ENCODE assay signal across 8 mouse cellular contexts in genomic region chr6:90550161-90550912, GRCm38 (mm10). TPM values are rescaled to one million over a fixed set of nuclear protein-coding genes. Genes with fewer than 3 reads are reported as not detected.
DNase-seq lines count a peak whose midpoint lies in the region; ATAC-seq lines count a peak whose summit lies in the region.

No protein-coding gene starts in this region.

- H3K4me2 ChIP-seq in embryonic facial prominence, embryonic 13.5 days: peak overlapping the region; percentile 50
- H3K4me2 ChIP-seq in heart, embryonic 13.5 days: peak overlapping the region; percentile 68

- peak overlapping the region; percentile 36; the same call in 1 of the 2 replicates for H3K9ac ChIP-seq in embryonic facial prominence, embryonic 13.5 days
- peak overlapping the region; percentile 45 for H3K9ac ChIP-seq in heart, embryonic 13.5 days

- H3K4me3 ChIP-seq in embryonic facial prominence, embryonic 13.5 days: peak overlapping the region; percentile 24
- H3K4me3 ChIP-seq in heart, embryonic 13.5 days: peak overlapping the region; percentile 37

- ATAC-seq in embryonic facial prominence, embryonic 13.5 days (ENCODE audit: insufficient number of reproducible peaks, insufficient read depth, low FRiP score, low TSS enrichment, low read depth): no peak
- no peak; the same call in 1 of the 2 replicates for ATAC-seq in heart, embryonic 13.5 days (ENCODE audit: extremely low read depth, insufficient number of reproducible peaks, low FRiP score, low TSS enrichment)

- no peaks in the 10 kb centered on the region for H3K9me3 ChIP-seq in embryonic facial prominence, embryonic 13.5 days
- no peaks in the 10 kb centered on the region for H3K9me3 ChIP-seq in heart, embryonic 13.5 days

- no peaks in the 10 kb centered on the region for H3K27me3 ChIP-seq in embryonic facial prominence, embryonic 13.5 days
- H3K27me3 ChIP-seq in heart, embryonic 13.5 days (replicated peaks): peaks cover 27% of the 10 kb centered on the region; the same call in 1 of the 2 replicates

- no peaks in the 10 kb centered on the region; the same call in 1 of the 2 replicates for H3K4me1 ChIP-seq in embryonic facial prominence, embryonic 13.5 days
- H3K4me1 ChIP-seq in heart, embryonic 13.5 days: peaks cover 15% of the 10 kb centered on the region

- H3K36me3 ChIP-seq in embryonic facial prominence, embryonic 13.5 days: no peaks in the 10 kb centered on the region
- H3K36me3 ChIP-seq in heart, embryonic 13.5 days: no peaks in the 10 kb centered on the region

- DNase-seq in right cerebral cortex, postnatal 4 days: peak; percentile 22
- DNase-seq in right cerebral cortex, adult 2 months (ENCODE audit: low spot score in 2 of 2): no peak
- peak; percentile 78 for DNase-seq in kidney, postnatal 10 days
- peak; percentile 64 for DNase-seq in lung, postnatal 25 days (ENCODE audit: low spot score)
- DNase-seq in skeletal muscle tissue, adult 2 months (ENCODE audit: low read depth, low spot score): peak; percentile 49
- DNase-seq in MN1 (ENCODE audit: low spot score): no peak

- no peak overlapping the region for H3K27ac ChIP-seq in embryonic facial prominence, embryonic 13.5 days
- H3K27ac ChIP-seq in heart, embryonic 13.5 days (replicated peaks): no peak overlapping the region

- WGBS in embryonic facial prominence, embryonic 13.5 days: 13% methylated on average over 25 of the region's 25 CpGs
- WGBS in heart, embryonic 13.5 days: 11% methylated on average over 25 of the region's 25 CpGs

RNA-seq across cellular contexts. Expression of gene Slc41a3, which starts 54.2 kb away (rescaled TPM):
- polyA plus RNA-seq in embryonic facial prominence, embryonic 13.5 days (2015; fragmentation: Nextera tagmentation; extraction: Ambion mirVana): 2.8 and 4.1 TPM in 2 replicates
- polyA plus RNA-seq in heart, embryonic 13.5 days (2015; fragmentation: Nextera tagmentation; extraction: Ambion mirVana): 12.1 and 14.0 TPM in 2 replicates

Comparison
In these comparisons a context has a peak if more than half of its experiments do, and no peak if none do; other contexts are left out.
1. DNase-seq: peak in right cerebral cortex, postnatal 4 days (single experiment), kidney, postnatal 10 days (single experiment), lung, postnatal 25 days (single experiment) and skeletal muscle tissue, adult 2 months (single experiment); none in right cerebral cortex, adult 2 months (0 of 2) and MN1 (single experiment).